Mouse (Mus musculus): Measurements from ENCODE around the gene Rps28.

DNA sequence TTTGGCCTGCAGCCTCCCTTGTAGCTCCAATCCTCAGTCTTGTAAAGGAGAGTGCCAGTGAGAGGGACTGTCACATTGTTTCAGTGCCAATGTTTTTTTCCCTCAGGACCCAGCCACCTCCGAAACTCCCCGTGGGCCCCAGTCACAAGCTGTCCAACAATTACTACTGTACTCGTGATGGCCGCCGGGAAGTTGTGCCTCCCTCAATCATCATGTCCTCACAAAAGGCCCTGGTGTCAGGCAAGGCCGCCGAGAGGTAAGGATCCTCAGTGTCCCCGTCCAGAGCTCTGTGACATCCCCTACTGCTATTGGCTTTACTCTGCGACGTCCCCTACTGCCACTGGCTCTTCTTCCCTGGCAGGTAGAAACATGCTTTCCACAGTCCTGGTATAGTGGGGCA, 5.2 kb upstream of the Rps28 start:
- TF ChIP-seq CTCF (IDR thresholded peaks at IDR 0.05; ENCODE audit: borderline replicate concordance, insufficient read depth, low read depth, low read length) (no peak), POLR2A (IDR thresholded peaks at IDR 0.05; ENCODE audit: borderline replicate concordance, insufficient read depth, low read length) (no peak)
